Mouse (Mus musculus) forebrain, embryonic 13.5 days (tissue): Measurements from ENCODE around the gene Col5a2. TPM values are rescaled to one million over a fixed set of nuclear protein-coding genes. Genes with fewer than 3 reads are reported as not detected.
A peak's percentile ranks its signal among the peaks of the same experiment; 100 is the strongest.
"Not testable (repeated sequence)": the region's sequence is repeated elsewhere in the genome, so short reads cannot be mapped to it uniquely, and the experiment has no call there.

ENCODE experiments used
- ATAC-seq: fragments of 200-750 bp; cut with Nextera tagmentation; 2 replicates; pipeline ENCODE4 v1.8.0; 2017
- H3K27ac ChIP-seq: fragments of 300-500 bp; sonication (generic); 2 replicates; pipeline ENCODE4 v1.5.1; 2015; ENCODE audit warnings: inconsistent platforms, mild to moderate bottlenecking, moderate library complexity
- H3K27me3 ChIP-seq: fragments of 300-500 bp; sonication (generic); 2 replicates; pipeline ENCODE4 v1.6.1; 2015; ENCODE audit warnings: mild to moderate bottlenecking, inconsistent platforms
- H3K36me3 ChIP-seq: fragments of 300-500 bp; sonication (generic); 2 replicates; pipeline ENCODE4 v1.6.1; 2015; ENCODE audit warnings: mild to moderate bottlenecking, inconsistent platforms; ENCODE audit not compliant: poor library complexity, severe bottlenecking
- H3K4me1 ChIP-seq: fragments of 300-500 bp; sonication (generic); 2 replicates; pipeline ENCODE4 v1.6.1; 2015; ENCODE audit warnings: inconsistent platforms
- H3K4me2 ChIP-seq: fragments of 300-500 bp; sonication (generic); 2 replicates; pipeline ENCODE4 v1.6.1; 2015; ENCODE audit warnings: inconsistent platforms, mild to moderate bottlenecking, moderate library complexity
- H3K4me3 ChIP-seq: fragments of 300-500 bp; sonication (generic); 2 replicates; pipeline ENCODE4 v1.5.1; 2015; ENCODE audit warnings: mild to moderate bottlenecking, inconsistent platforms
- H3K9ac ChIP-seq: fragments of 300-500 bp; sonication (generic); 2 replicates; pipeline ENCODE4 v1.6.1; 2015; ENCODE audit warnings: mild to moderate bottlenecking, inconsistent platforms
- H3K9me3 ChIP-seq: fragments of 300-500 bp; sonication (generic); replicated peaks from 2 replicates; pipeline ENCODE4 v1.6.1; 2016; ENCODE audit warnings: inconsistent platforms
- WGBS: fragments of 180-500 bp; shearing (Covaris S2); methylation state at CpG from one replicate; pipeline ENCODE4 v1.1.7; 2015; 5-methylcytosine and 5-hydroxymethylcytosine counted together
- polyA plus RNA-seq: library from polyadenylated mRNA; unstranded; fragments of >200 nt; fragmentation: Nextera tagmentation; extraction: Ambion mirVana; gene quantifications from 2 replicates; pipeline ENCODE4 v1.2.1, GENCODE M21; 2015

The Col5a2 gene
- polyA plus RNA-seq: 11.8 TPM in 2 replicates

DNA sequence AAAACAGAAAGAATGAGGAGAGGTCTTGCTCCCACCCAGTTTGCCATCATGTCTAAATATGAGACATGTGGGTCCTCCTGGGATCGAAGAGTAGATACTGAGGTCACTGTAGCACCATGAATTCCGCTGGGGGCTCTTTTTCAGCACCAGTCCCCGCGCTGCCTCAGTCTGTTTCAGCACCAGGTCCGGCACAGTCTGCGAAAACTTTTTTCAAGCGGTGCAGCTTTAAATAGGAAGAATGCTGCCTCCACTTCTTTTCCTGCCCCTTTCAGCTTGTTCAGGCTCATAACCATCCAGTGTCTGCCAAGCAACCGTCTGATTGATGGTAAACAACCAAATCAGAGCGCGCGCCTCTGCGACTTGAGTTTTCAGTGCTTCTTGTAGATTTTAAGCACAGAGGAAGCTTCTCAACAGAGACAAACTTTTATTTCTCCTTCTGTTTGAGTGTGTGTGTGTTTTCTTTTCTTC lies at the start of gene Col5a2:
Gene Col5a2 (minus strand): TSS at position 418 of the 468 bp plus-strand sequence.
- H3K27ac ChIP-seq: no peak within 1 kb of the TSS
- WGBS: 36% methylated on average over 12 of the region's 12 CpGs
- no peaks in the 10 kb centered on the region for H3K9me3 ChIP-seq

GRCm38 (mm10) chr1:45550531-45550930 lies 47.4 kb upstream of the Col5a2 start:
- 89% methylated on average over 4 of the region's 4 CpGs for WGBS
- Histone ChIP-seq H3K4me3 (no peak overlapping the region), H3K9ac (no peak overlapping the region), H3K4me1 (no peaks in the 10 kb centered on the region), H3K27ac (no peak overlapping the region), H3K4me2 (no peak overlapping the region), H3K9me3 (no peaks in the 10 kb centered on the region), H3K27me3 (no peaks in the 10 kb centered on the region), H3K36me3 (no peaks in the 10 kb centered on the region)
- no peak for ATAC-seq

More for the DNA sequence above, at the start of gene Col5a2:
- H3K4me2 ChIP-seq: peak within 1 kb of the TSS; percentile 62
- no peaks in the 10 kb centered on the region for H3K27me3 ChIP-seq
- H3K36me3 ChIP-seq: no peaks in the 10 kb centered on the region
- peak; percentile 62 for ATAC-seq
- peak within 1 kb of the TSS; percentile 54 for H3K9ac ChIP-seq
- peak within 1 kb of the TSS; percentile 40 for H3K4me3 ChIP-seq
- H3K4me1 ChIP-seq: no peaks in the 10 kb centered on the region

- no peaks in the 10 kb centered on the region for H3K36me3 ChIP-seq
- no peaks in the 10 kb centered on the region for H3K9me3 ChIP-seq
- no peaks in the 10 kb centered on the region for H3K4me1 ChIP-seq
- H3K27me3 ChIP-seq: no peaks in the 10 kb centered on the region
- 24% methylated on average over 1 of the region's 1 CpGs for WGBS
- no peak overlapping the region for H3K4me2 ChIP-seq
- no peak overlapping the region for H3K4me3 ChIP-seq
- H3K27ac ChIP-seq: no peak overlapping the region
- ATAC-seq: no peak
- H3K9ac ChIP-seq: no peak overlapping the region
Measured at GRCm38 (mm10) chr1:45541888-45542287, 38.8 kb upstream of the Col5a2 start.

DNA sequence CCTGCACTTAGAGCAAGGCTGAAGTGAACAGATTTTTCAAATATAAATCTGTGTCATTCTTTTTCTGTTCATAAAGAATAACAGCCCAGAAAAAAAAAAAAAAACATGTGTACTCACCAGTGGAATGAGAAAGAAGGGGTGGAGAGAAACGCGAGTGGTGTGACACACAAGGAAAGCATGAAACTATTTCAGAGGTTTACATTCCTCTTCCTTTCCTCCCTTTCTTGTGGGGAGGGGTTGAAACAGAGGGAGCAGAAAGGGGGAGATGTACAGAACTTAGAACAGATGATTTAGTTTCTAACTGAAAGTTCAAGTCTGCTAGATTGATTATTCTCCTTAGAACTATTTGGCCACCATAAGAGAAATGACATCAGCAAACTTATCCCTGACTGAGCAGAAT lies 38.1 kb upstream of the Col5a2 start:
- H3K27me3 ChIP-seq: no peaks in the 10 kb centered on the region
- H3K9me3 ChIP-seq: no peaks in the 10 kb centered on the region
- WGBS: 88% methylated on average over 2 of the region's 2 CpGs
- H3K9ac ChIP-seq: no peak overlapping the region
- H3K36me3 ChIP-seq: no peaks in the 10 kb centered on the region
- H3K4me1 ChIP-seq: no peaks in the 10 kb centered on the region
- no peak overlapping the region for H3K4me3 ChIP-seq
- no peak overlapping the region for H3K27ac ChIP-seq
- ATAC-seq: no peak
- no peak overlapping the region for H3K4me2 ChIP-seq

- 93% methylated on average over 2 of the region's 2 CpGs for WGBS
- no peak for ATAC-seq
Measured at GRCm38 (mm10) chr1:45531486-45531885, 28.4 kb upstream of the Col5a2 start.

GRCm38 (mm10) chr1:45527476-45527875 lies 24.4 kb upstream of the Col5a2 start:
- H3K9me3 ChIP-seq, H3K4me1 ChIP-seq, H3K27ac ChIP-seq, H3K4me3 ChIP-seq, H3K27me3 ChIP-seq, H3K9ac ChIP-seq, ATAC-seq, H3K36me3 ChIP-seq, H3K4me2 ChIP-seq: not testable (repeated sequence)

More at GRCm38 (mm10) chr1:45531486-45531885, 28.4 kb upstream of the Col5a2 start:
- Histone ChIP-seq H3K27me3 (no peaks in the 10 kb centered on the region), H3K4me2 (no peak overlapping the region), H3K4me1 (no peaks in the 10 kb centered on the region), H3K9me3 (no peaks in the 10 kb centered on the region), H3K27ac (no peak overlapping the region), H3K4me3 (no peak overlapping the region), H3K9ac (no peak overlapping the region), H3K36me3 (no peaks in the 10 kb centered on the region)

DNA sequence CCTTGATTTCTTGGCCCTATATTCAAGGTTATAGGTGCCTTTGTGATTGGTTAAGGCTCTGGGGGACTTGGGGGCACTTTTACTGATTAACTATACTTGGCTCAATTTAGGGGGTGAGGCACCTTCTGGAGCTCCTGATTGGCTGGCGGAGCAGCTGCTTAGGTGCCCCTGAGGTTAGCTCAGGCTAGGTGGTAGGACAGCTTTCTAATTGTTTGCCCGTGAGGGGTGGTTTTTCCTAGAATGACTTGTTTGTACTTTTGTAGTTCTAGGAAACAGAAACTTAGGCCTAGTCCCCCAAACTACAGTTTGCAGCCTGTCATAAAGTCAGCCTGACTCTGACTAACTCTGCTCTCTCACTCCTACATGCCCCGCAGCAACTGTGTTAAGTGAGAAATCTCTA lies 20.5 kb upstream of the Col5a2 start:
- no peaks in the 10 kb centered on the region for H3K9me3 ChIP-seq
- ATAC-seq: no peak
- no peak overlapping the region for H3K9ac ChIP-seq
- no peak overlapping the region for H3K4me2 ChIP-seq
- no peak overlapping the region for H3K27ac ChIP-seq
- no peaks in the 10 kb centered on the region for H3K36me3 ChIP-seq
- no peak overlapping the region for H3K4me3 ChIP-seq
- no peaks in the 10 kb centered on the region for H3K27me3 ChIP-seq
- no peaks in the 10 kb centered on the region for H3K4me1 ChIP-seq
- WGBS: 95% methylated on average over 3 of the region's 3 CpGs

- 89% methylated on average over 2 of the region's 2 CpGs for WGBS
- no peaks in the 10 kb centered on the region for H3K9me3 ChIP-seq
- H3K4me2 ChIP-seq: no peak overlapping the region
- no peak overlapping the region for H3K27ac ChIP-seq
- H3K4me3 ChIP-seq: no peak overlapping the region
- H3K9ac ChIP-seq: no peak overlapping the region
- H3K27me3 ChIP-seq: no peaks in the 10 kb centered on the region
- no peak for ATAC-seq
- no peaks in the 10 kb centered on the region for H3K36me3 ChIP-seq
- H3K4me1 ChIP-seq: no peaks in the 10 kb centered on the region
Measured at GRCm38 (mm10) chr1:45521486-45521885, 18.4 kb upstream of the Col5a2 start.

DNA sequence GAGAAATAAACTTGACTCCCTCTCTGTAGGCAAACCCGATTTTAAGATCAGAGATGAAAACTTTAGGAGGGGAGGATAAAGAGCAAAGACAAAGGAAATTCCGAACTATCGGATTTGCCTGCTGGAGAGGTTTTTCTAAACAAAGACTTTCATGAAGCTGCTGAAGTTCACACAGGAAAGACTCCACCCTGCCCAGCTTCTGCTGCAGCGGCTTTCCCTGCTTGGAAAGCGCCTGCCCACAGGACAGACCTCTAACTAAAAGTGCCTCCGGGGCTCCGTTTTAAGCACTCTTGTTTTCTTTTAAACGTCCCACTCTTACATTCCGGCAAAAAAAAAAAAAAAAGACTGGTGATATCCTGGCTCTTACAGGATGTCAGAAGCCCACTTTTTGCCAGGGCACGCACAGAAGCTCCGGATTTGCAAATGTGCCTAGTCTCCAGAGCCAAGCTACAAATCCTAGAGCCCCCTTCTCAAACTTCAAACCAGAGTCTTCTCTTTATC lies 791 bp downstream of the Col5a2 start:
- Histone ChIP-seq H3K4me2 (peak overlapping the region; percentile 62), H3K27me3 (no peaks in the 10 kb centered on the region), H3K4me1 (no peaks in the 10 kb centered on the region), H3K4me3 (peak overlapping the region; percentile 40), H3K9me3 (no peaks in the 10 kb centered on the region), H3K27ac (no peak overlapping the region), H3K36me3 (no peaks in the 10 kb centered on the region), H3K9ac (peak overlapping the region; percentile 54)
- WGBS: 7% methylated on average over 11 of the region's 11 CpGs
- peak; percentile 64 for ATAC-seq

DNA sequence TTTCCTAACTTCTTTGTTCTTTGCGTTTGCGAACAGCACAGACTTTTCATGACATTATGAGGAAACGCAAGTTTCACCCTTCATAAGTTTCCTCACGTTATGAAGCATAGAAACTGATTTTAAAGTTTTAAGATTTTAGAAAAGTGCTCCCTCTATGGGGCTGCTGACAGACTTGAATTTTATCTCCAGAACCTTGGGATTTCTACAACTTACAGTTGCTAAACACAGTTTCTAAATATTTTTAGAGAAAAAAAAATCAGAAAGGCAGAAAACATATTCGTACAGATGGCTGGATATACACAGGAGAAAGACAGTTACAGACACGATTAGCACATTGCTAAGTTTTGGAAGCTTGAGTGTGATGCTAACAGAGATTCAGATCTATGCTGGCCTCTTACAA lies 1.6 kb downstream of the Col5a2 start:
- 57% methylated on average over 6 of the region's 6 CpGs for WGBS
- no peak overlapping the region for H3K27ac ChIP-seq
- ATAC-seq: 0 out of 2 replicates have a peak, but pooled peaks have one; percentile 6
- H3K36me3 ChIP-seq: no peaks in the 10 kb centered on the region
- H3K4me2 ChIP-seq: peak overlapping the region; percentile 62
- H3K27me3 ChIP-seq: no peaks in the 10 kb centered on the region
- H3K4me1 ChIP-seq: no peaks in the 10 kb centered on the region
- no peaks in the 10 kb centered on the region for H3K9me3 ChIP-seq
- no peak overlapping the region for H3K9ac ChIP-seq
- peak overlapping the region; percentile 40 for H3K4me3 ChIP-seq

DNA sequence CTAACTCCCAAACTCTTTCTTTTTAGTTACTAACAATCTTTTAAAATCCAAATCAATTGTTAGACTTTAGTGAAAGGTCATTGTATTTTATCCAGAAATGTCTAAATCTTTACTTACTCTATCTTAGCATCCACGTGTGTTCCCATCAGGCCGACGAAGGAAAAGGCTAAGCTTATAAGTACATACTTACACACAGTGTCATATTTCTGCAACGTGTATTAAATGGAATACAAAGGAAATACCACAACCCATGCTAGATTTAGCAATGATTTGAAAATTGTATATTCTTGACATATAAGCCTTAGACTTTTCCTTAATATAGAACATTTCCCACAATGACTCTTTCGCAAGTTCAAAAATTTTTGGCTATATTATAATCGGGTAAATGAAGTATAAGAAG lies 2.6 kb downstream of the Col5a2 start:
- H3K36me3 ChIP-seq: no peaks in the 10 kb centered on the region
- ATAC-seq: no peak
- H3K9ac ChIP-seq: no peak overlapping the region
- H3K9me3 ChIP-seq: no peaks in the 10 kb centered on the region
- WGBS: 91% methylated on average over 6 of the region's 6 CpGs
- H3K27ac ChIP-seq: no peak overlapping the region
- no peaks in the 10 kb centered on the region for H3K27me3 ChIP-seq
- no peaks in the 10 kb centered on the region for H3K4me1 ChIP-seq
- no peak overlapping the region for H3K4me2 ChIP-seq
- no peak overlapping the region for H3K4me3 ChIP-seq

- Histone ChIP-seq H3K27ac (no peak overlapping the region), H3K9ac (no peak overlapping the region), H3K36me3 (no peaks in the 10 kb centered on the region), H3K27me3 (no peaks in the 10 kb centered on the region), H3K4me1 (peaks cover 3% of the 10 kb centered on the region; the same call in 1 of the 2 replicates), H3K4me2 (no peak overlapping the region), H3K4me3 (no peak overlapping the region), H3K9me3 (no peaks in the 10 kb centered on the region)
- WGBS: 87% methylated on average over 2 of the region's 2 CpGs
- no peak for ATAC-seq
Measured at GRCm38 (mm10) chr1:45495025-45495424, 8.1 kb downstream of the Col5a2 start.

DNA sequence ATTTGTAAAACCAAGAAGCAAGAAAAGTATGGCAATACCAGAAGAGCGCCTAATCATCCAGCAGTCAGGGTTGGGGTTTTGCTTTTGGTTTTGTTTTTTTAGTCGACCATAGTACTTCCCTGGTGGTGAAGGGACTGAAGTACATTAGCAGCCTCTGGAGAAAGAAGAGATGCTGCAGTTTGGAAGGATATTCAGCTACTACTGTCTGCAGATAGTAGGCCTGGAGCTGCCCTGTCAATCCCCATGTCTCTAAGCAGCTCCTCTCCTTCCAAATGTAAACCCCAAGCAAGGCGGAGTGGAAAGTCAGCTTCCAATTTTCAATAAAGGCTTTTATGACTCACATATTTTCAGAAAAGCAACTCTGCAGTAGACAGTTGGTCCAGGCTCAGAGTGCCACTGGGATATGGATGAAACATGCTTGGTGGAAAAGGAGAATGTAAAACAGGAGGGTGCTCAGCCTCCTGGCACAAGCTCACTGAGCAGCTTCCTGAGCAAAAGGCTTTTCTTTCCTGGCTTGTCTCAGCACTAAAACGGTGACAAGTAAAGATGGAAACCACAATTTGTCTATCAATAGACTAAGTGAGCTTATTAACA lies 10.9 kb downstream of the Col5a2 start:
- H3K9ac ChIP-seq: no peak overlapping the region
- no peak overlapping the region for H3K4me3 ChIP-seq
- ATAC-seq: no peak
- no peaks in the 10 kb centered on the region for H3K36me3 ChIP-seq
- peaks cover 3% of the 10 kb centered on the region; the same call in 1 of the 2 replicates for H3K4me1 ChIP-seq
- no peak overlapping the region for H3K4me2 ChIP-seq
- H3K27ac ChIP-seq: no peak overlapping the region
- WGBS: 88% methylated on average over 4 of the region's 4 CpGs
- H3K27me3 ChIP-seq: no peaks in the 10 kb centered on the region
- no peaks in the 10 kb centered on the region for H3K9me3 ChIP-seq
